Mouse (Mus musculus): ENCODE data around the gene Fer1l5. TPM values are rescaled to one million over a fixed set of nuclear protein-coding genes. Genes with fewer than 3 reads are reported as not detected.

The Fer1l5 gene
- polyA plus RNA-seq (2021; fragmentation: Nextera tagmentation) = 0.26 and 0.71 TPM in 2 replicates
- long read RNA-seq, experiment 1, partial matches to known transcripts = 0 of 1 reads
- long read RNA-seq, experiment 1, other reads (novel, unspliced or antisense) = 1 of 1 reads
- long read RNA-seq, experiment 2, partial matches to known transcripts = 0 of 2 reads
- long read RNA-seq, experiment 2, other reads (novel, unspliced or antisense) = 2 of 2 reads

GRCm38 (mm10) chr1:36371934-36372845 is at the start of gene Fer1l5:
Gene Fer1l5, plus strand, starts transcription at chr1:36372291.

GRCm38 (mm10) chr1:36368969-36369645 is 3.0 kb upstream of the Fer1l5 start, which contains the start of gene Kansl3:
Gene Kansl3, minus strand, starts transcription at chr1:36369181.

DNA sequence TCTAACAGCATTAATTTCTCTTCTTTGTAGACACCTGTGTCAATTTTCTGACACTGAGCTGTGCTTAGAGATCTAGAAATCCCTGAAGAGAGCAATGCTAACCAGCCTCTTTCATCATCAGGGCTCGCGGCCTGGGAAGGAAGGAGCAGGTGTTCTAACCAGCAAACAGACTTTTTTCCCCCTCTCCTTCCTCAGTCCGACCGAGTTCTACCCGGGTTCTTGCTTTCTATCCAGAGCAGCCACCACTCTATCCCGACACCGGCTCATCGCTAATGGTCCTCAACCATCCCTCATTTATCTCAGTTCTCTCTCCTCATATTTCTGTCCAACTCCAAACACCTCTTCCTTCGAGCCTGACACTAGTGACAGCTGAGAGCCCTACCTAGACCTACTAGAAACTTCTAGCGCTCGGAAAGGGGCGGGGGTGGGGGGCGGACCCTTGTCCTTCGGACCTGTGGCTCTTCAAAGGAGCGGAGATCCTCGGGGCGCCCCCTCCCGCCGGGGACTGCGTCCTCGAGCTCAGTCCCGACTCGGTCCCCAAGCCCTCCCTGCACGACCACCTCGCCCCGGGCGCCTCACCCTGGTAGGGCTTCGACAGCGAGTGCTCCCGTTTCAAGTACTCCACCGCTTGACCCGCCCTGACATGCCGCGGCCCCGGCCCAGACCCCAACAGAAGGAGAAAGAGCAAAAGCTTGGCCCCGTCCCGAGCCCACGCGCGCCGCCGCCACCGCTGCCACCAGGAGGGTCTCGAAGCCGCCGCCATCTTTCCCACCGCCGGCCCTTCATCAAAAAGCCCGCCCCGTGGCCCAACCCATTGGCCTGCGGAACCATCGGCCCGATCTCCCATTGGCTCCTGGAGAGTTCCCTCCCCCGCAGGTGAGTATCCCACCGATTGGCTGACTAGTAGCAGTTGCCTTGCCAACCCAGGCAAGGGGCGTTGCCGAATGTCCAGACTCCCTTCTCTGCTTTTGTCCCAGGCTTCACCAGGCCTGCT is 72.7 kb downstream of the Fer1l5 start, which contains the start of gene Lman2l:
Lman2l (minus strand) TSS at position 801 of the 994 bp plus-strand sequence.

GRCm38 (mm10) chr1:36471181-36472105 is 99.4 kb downstream of the Fer1l5 start, which contains the start of gene Cnnm4:
Gene Cnnm4, plus strand, starts transcription at chr1:36471620.

Other genes with a start within 250 kb of the Fer1l5 start
- 5.0 TPM in 2 replicates for gene Uggt1, start 127.6 kb upstream of the Fer1l5 start, polyA plus RNA-seq (2021; fragmentation: Nextera tagmentation)
- 0.37 and 0.41 TPM in 2 replicates for gene Neurl3, start 97.6 kb upstream of the Fer1l5 start, polyA plus RNA-seq (2021; fragmentation: Nextera tagmentation)
- 5.3 and 6.2 TPM in 2 replicates for gene Arid5a, start 64.6 kb upstream of the Fer1l5 start, polyA plus RNA-seq (2021; fragmentation: Nextera tagmentation)
- 24.8 and 28.6 TPM in 2 replicates for gene Kansl3, start 3.1 kb upstream of the Fer1l5 start, polyA plus RNA-seq (2021; fragmentation: Nextera tagmentation)
- 27.2 and 32.8 TPM in 2 replicates for gene Lman2l, start 73.0 kb downstream of the Fer1l5 start, polyA plus RNA-seq (2021; fragmentation: Nextera tagmentation)
- gene Cnnm4, start 99.3 kb downstream of the Fer1l5 start, polyA plus RNA-seq (2021; fragmentation: Nextera tagmentation) = 15.2 and 15.3 TPM in 2 replicates
- gene Cnnm3, start 139.6 kb downstream of the Fer1l5 start, polyA plus RNA-seq (2021; fragmentation: Nextera tagmentation) = 3.1 and 3.3 TPM in 2 replicates
- gene Ankrd23, start 164.6 kb downstream of the Fer1l5 start, polyA plus RNA-seq (2021; fragmentation: Nextera tagmentation) = 0.32 and 1.3 TPM in 2 replicates
- 0.17 TPM in 1 of 2 replicates, not detected in the other for gene Gm42417, start 167.1 kb downstream of the Fer1l5 start, polyA plus RNA-seq (2021; fragmentation: Nextera tagmentation)
- 18.0 and 22.5 TPM in 2 replicates for gene Ankrd39, start 175.2 kb downstream of the Fer1l5 start, polyA plus RNA-seq (2021; fragmentation: Nextera tagmentation)
- gene Sema4c, start 186.1 kb downstream of the Fer1l5 start, polyA plus RNA-seq (2021; fragmentation: Nextera tagmentation) = 0.31 and 1.8 TPM in 2 replicates

All from left cerebral cortex, adult 6 months (tissue).